Mouse (Mus musculus): ENCODE data around the gene Hs1bp3. TPM values are rescaled to one million over a fixed set of nuclear protein-coding genes. Genes with fewer than 3 reads are reported as not detected.

Hs1bp3 gene
- total RNA-seq (2022) = 10 to 100 TPM; 16.4 to 20.0 (median 18.7) TPM

DNA sequence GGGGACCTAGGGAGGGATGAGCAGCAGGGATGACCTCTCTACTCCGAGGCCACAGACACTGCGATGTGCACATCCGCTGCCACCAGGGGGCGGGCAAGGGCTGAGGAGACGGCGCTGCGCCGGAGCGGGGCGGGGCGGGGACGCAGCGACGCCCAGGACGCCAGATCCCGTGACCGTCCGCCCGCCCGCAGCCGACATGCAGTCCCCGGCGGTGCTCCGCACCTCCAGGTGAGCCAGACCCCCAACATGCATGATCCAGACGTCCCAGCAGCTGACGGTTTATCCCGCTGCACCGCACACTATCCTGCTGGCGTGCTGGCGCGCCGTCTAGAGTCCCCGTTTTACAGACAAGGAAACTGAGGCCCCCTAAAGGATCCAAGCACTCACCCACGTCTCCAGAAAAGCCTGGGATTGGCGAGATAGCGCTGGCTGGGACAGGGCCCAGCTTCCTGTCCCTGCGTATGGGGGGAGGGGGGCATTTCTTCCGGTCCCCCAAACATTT is at the start of gene Hs1bp3:
Gene Hs1bp3, plus strand, starts transcription at position 163 of the 502 bp plus-strand sequence.
- DNase-seq (ENCODE audit: low spot score in 2 of 2) = peak; percentile 66 to 81

DNA sequence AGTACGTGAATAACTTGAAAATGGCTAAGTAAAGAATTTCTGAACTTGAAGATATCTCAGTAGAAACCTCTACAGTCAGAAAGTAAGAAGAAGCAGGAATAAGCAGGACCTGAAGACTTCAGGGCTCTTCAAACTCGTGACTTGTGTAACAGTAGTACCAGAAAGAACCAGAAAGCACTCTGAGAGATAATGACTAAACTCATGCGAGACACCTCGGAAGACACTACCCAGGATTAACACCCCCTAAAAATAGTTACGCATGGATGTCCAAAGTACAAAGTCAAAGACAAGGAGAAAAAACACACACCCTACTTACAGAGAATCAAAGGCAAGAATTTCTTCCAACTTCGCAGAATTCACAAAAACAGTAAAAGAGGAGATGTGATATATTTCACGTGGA is 46.9 kb upstream of the Hs1bp3 start:
- no peak for DNase-seq (ENCODE audit: low spot score in 2 of 2)

DNA sequence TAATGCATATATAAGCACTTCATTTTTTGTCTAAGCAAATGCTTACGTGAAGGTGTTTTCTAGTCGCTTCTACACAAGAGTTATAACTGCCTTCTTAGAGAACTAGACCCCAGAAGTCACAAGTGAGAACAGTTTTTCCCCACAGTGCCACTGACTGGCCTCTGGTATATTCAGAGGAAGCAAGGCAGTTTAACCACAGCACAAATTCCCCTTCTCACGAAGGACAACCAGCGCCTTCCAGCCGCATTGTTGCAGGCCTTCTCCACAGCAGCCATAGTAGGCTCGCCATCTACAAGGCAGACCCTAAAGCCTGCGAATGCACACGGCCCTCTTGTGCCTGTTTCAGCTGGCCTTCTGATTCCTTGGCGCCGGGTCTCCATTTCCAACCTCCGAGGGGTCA is 43.6 kb upstream of the Hs1bp3 start:
- DNase-seq (ENCODE audit: low spot score in 2 of 2) = no peak

DNA sequence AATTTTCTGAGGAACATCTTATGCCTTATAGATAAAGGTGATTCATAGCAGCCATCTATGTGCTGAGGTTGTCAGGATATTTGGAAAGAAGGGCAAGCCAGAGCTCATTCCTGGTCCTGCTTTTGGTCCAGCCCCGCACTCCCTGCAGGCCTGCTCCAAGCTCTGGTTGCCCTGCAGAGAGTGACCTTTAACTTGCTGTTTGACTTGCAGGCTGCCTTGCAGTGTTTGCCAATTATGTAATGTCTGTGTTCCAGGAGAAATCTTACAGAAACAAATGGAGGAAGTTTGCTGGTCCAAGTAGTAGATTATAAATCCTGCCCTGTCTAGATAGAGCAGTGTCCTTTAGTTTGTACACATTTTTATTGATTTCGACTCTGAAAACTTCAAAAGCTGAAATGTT is 41.8 kb upstream of the Hs1bp3 start:
- DNase-seq (ENCODE audit: low spot score in 2 of 2) = no peak

DNA sequence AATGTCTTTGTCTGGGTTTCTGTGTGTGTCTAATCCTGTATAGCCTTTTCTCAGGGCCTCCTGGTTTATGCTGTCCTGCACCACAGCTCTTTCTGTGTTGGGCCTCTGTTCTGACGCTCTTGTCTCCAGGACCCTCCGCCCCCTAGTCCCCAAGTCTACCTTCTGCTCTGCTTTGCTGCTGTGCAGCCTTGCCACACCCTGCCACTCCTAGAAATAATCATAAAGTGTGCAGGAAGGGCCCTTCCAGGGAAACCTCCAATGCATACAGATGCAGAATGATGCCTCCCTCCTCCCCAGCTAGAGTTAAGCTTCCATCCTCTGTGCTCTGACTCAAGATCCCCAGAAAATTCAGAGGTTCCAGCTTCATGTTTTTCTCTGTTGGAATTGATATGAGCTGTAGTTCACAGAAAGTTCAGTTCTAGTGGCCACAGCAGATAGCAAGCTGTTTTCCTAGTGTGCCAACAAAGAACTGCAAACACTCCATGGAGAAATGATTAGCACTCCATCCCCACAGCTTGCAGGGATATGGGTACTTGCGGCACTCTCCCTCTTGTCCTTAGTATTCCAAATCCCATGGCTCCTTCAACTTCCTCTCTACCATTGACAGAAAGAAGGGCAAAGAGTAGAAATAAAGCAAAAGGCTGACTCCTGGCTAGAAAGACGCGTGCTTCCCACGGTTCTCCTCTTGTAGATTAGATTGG is 39.6 kb upstream of the Hs1bp3 start:
- no peak for DNase-seq (ENCODE audit: low spot score in 2 of 2)

DNA sequence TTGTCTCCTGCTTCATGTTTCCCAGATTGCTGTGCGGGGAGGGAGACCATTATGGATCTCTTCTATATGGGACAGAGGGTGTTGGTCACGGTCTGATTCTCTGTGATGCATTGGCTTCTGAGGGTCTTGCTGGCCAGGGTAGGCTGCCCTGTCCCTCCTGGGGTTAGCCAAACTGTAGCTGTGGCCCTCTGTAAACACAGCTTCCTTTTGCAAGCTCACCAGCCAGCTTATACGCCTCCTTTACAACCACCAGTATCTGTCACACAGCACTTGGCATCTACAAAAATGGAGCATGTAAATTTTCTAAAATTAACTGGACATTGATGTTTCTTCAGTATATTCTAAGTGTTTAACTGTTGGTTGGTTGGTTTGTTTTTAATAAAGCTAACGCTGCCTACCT is 37.8 kb upstream of the Hs1bp3 start:
- no peak for DNase-seq (ENCODE audit: low spot score in 2 of 2)

DNA sequence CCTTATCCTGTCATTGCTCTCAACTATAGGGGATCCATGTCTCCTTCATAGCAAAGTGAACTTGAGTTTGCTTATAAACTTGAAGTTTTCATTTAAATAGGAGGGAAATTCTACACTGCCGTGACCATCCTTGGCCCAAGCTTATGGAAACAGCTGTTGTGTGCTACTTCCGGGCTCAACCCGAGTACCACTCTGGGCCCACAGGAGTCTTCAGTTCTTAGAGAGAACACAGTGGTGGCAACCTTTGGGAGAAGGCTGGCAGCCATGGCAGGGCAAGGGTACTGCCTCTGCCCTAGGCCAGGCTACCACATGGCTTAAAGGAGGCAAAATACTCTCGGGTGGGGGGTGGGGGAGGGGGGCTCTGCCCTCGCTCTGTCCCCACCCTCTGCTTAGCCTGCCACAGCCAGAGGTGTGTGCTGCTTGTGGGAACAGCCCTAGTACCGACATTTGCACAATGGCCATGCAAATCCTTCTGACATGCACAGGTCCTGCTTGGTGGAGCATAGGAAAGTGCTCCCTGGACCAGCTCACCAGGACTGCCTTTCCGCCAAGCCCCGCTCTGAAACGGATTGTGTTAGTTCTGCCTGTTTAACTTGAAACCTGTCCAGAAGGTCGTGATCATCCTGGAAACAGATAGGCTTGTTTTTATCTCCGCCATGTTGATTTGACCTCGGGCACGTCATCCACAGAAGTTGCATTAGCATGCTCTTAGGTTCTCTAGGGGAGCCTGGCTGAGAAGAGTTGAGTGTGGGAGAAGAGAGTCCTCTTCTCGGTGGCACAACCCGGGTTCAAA is 31.8 kb upstream of the Hs1bp3 start:
- no peak for DNase-seq (ENCODE audit: low spot score in 2 of 2)

DNA sequence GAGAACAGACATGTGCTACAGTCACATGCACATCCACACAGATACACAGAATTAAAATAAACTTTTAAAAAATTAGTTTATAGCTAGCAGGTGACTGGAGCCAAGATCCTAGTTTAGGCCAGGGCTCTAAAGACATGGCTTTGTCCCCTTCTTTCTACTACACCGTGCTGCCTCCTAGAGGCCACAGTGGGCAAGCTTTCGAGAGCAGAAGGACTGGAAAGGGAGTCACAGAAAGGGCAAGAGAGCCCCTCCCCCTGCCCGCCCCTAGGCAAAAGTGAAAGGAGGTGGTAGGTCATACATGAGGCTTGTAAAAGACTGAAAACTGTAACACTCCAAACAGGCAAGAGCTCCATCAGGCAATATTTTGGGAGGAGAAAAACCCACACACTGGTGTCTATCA is 25.3 kb upstream of the Hs1bp3 start:
- no peak for DNase-seq (ENCODE audit: low spot score in 2 of 2)

DNA sequence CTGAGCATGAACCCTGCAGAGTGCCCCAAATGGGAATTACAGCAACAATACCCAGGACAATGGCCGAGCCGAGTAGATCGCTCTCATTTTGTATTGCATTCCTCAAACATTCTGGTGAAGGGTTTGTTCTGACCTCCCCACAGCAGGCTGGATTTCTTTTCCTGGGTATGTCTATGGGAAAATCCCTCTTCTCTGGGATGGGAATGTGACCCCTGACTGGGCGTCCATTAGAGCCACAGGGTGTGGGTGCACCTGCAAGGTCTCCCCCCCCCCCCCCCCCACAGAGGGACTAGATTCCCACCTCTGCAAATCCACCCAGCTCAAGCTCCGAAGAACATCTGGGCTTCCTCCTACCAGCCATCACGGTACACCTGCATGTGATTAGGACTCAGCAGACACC is 24.1 kb upstream of the Hs1bp3 start:
- DNase-seq (ENCODE audit: low spot score in 2 of 2) = no peak

DNA sequence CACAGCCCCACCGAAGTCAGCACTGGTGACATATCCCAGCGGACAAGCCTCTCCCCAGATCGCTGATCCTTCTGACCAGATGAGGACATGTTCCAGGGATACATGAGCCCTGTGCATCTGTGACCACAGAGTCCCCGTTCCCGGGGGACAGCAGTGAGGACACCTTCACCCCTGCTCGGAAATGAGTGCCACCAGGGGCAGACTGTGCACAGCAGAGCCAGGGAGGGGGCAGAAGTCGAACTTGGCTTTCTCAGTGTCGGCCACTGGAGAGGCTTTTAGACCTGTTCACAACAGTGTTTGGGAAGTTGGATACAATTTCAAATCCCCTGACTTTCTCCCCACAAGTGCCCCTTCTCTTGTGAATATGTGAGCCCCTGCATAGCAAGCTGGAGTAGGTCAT is 23.7 kb upstream of the Hs1bp3 start:
- no peak for DNase-seq (ENCODE audit: low spot score in 2 of 2)

DNA sequence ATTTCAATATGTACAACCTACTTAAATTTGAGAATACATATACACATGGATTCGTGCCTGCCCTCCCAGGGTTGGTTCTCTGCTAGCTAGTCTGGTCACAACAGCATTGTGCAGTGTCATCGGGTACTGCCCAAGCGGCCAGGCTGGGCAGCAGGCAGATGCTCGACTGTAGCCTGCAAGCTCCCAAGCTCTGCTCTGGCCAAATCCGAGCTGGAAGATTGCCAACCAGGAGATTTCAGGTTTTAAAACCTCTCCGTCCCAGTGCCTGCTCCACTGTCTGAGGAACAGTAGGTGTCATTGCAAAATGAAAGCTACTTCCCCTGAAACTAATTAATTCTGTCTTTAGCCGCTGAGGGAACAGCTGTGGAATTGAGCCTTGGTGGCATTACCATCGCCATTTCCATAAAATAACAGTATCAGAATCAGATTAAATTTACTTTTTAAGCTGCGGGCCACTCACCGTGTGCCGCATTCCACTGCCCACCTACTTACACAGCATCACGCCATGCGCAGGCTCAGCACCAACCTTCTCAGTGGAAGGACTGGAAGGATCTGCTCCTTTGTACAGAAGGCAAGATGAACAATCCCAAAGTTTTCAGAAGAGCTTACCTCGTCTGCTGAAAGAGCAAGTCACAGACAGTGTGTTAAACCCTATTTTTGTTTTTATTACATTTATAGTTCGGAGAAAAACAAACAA is 21.9 kb upstream of the Hs1bp3 start:
- DNase-seq (ENCODE audit: low spot score in 2 of 2) = no peak

DNA sequence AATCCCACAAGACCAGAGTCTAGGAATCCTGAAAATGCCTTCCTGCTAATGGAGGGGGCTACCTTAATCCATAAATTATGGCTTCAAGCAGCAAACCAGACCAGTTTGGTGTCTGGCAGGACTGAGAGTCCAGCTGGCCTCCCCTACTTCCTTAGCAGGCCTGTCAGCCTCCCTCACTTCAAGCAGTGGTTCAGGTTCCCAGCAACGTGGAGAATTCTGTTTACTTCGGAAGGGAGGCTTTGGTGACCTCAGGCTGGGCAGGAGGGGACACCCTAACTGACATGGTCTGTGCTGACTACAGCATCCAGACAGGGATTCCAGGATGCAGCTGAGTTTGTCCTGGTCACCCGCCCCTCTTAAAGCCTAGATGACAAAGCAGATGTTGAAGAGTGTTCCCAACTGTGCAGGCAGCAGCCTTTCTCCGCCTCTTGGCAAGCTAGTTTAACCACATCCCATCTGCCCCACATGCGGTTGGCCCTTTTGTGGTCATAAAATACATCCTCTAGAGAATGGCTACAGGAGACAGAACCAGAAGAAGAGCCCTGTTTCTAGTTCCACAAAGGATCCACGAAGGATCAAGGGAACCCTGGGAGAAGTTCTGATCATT is 17.8 kb upstream of the Hs1bp3 start:
- no peak for DNase-seq (ENCODE audit: low spot score in 2 of 2)

DNA sequence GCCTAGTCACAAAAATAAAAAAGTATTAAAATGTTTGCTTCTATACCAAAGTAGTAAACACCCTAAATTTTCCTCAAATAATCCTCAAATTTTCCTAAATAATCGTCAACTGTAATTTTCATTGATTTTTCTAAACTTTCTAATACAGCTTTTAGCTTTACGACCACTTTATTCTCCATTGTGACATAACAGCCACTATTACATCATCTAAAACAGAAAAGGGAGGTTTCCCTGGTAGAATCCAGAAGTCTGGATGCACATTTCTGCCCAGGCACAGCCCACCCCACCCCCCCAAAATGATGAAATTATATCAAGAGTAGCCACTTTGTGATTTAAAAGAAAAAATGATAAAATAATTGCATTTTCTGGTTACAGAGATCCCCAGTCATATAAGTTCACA is 17.1 kb upstream of the Hs1bp3 start:
- DNase-seq (ENCODE audit: low spot score in 2 of 2) = no peak

DNA sequence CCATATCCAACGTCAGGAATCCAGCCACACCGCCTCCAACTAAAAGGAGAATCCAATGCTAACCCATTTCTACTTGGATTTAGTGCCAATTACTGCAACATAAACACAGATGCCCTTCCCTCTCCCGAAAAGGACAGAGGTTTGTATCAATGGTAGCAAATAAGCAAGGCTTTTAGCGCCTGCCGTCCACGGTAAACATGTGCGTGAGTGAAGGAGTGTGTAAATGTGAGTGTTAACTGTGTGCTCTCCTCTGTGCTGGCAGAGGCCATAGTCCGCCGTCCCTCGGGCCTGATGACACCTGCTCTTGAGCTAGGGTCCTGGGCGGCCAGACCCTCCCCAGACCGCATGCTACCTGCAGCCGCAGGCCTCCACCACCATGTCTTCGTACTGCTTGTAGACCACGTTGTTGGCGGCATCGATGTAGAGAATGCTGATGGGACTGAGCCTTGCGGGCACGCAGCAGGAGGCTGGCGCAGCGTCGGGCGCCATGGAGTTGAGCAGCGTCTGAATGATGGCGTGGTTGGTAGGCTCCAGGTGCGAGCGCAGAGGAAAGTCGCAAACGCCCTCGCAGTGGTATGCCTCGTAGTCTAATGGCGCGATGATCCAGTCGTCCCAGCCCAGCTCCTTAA is 15.5 kb upstream of the Hs1bp3 start:
- DNase-seq (ENCODE audit: low spot score in 2 of 2) = no peak

DNA sequence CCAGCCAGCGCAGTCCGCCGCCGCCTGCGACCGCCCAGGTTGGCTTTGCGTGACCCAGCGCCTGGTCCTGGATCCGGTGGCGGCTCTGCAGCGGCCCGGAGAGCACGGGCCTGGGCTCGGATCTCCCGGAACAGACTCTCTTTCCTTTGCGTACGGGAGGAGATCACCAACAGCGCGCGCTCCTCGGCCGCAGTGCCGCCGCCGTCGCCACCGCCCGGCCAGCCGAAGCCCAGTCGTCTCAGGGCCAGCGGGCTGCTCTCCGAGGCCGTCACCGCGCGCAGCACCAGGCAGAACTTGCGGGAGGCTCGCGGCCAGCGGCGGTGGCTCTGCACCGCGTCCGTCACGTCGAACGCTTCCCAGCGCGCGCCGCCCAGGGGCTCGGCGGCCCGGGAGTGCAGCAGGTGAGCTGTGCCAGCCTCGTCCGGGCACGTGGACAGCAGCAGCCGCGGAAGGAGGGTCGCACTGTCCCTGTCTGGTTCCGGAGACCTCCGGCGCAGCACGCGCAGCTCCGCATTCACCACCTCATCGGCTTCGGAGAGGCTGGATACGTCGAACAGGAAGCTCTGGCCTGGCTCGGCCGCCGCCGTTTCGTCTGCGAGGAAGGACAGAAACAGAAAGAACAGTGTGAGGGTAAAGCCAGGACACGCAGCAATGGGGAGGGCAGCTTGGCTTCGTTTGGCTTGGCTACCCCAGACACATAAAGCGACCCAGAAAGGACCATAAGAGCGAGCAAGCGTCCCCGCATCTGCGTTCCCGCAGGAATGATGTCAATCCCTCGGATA is 14.7 kb upstream of the Hs1bp3 start:
- DNase-seq (ENCODE audit: low spot score in 2 of 2) = no peak

DNA sequence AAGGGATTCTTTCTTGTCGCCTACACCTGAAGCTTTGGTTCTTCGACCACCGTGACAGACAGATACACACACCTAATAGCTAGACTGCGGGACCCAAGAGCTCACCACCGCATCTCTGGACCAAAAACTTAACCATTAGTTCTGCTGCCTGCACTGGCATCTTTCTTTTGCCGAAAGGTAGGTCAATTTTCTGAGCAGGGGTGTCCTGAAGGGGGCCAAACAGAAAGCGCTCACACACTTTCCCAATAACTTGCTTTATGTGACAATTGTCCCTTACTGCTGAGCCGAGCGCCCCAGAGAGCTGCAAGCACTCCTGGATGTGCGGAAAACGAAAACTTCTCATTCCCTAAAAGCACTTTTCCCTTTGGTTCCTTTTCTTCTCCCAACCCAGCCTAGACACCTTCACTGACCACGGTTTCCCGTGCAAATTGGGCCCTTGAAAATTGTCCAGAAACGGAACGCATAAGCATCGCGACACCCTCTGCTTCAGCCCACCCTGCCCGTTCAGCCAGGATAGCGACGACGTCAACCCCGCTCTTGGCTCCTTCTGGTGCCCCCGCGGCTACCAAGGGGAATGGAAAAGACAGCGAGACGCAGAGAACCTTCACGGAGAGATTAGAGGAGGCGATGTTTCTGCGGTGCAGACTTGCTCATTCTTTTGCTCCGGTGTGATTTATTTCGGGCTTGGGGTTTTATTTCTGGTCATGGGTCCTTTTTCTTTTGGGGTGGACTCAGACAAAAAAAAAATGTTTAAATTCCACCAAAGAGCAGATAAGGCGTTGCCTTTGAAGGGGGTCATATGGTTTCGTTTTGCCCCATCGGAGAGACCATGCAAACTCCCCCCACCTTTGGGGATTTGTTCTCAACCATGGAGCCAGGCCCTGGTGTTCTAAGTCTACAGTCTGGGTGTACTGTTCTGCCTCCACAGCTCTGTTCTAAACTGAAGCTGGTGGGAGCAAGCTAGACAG is 13.8 kb upstream of the Hs1bp3 start:
- DNase-seq (ENCODE audit: low spot score in 2 of 2) = no peak

DNA sequence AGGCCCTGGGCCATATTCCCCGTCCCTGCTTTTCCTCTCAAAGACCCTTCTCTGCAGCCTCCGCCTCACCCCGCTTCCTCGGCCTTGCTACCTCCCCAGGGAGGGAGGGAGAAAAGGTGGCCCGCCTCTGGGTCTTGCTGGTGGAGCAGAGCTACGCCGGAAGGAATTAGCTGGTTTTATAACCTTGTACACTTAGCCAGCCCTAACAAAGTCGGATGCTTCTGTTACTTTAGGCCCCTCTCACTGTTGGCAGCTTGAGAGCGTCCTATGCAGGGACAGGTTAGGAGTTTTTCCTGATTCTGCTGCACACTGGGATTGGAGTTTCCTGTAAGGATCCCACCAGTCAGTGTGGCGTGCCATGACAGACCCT is 13.1 kb upstream of the Hs1bp3 start:
- no peak for DNase-seq (ENCODE audit: low spot score in 2 of 2)

DNA sequence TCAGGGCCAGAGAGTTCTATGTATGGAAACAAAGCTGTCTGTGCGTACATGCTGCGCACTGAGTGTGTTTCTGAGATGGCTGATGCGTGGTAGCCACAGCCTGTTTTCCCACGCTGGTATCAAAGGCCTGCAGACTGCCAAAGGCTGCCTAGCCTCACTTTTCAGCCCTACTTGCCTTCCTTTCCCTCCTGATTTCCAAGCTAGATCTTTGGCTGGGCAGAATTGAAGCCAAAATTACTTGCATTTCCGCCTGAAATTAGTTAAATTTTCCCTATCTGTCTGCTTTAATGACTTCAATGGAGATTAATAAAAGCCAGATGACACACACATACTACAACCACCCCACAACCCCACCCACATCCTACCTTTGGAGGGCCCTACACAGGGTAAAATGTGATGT is 12.7 kb upstream of the Hs1bp3 start:
- DNase-seq (ENCODE audit: low spot score in 2 of 2) = no peak

DNA sequence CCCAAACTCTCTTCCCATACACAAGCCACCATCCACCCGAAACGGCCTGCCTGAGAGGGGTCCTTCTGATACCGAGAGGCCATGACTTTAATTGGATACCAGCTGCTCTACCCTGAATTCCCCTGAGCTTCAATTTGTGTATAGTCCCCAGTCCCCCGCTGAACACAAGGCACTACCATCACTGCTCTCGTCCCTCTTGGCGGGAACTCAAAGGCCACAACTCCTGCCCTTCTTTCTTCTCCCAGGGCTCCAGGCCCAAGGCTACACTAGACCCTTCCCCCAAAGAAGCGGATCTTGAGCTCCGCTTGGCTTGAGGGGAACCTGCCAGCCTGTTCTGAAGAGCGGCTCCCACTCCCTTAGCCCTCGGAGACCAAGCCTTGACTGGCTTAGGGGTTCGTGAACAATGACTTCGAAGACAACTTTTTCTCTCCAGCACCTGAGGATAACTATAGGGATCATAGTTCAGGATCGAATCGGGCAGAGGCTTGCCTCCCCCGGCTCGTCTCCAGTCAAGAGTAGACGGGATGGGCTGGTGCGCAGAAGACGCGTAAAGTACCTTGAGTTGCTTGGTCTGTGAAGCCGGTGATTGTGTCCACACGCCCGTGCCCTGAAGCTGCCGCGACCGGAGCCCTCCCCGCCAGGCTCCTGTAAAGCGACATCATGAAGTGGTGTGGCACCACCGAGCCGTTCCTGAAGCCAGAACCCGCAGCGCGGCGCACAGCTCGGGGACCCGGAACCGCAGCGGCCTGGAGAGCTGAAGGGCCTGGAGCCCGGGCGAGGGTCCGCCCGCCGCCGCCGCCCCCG is 12.0 kb upstream of the Hs1bp3 start:
- DNase-seq (ENCODE audit: low spot score in 2 of 2) = no peak

Data from layer of hippocampus, adult 8-10 months (tissue).